Mouse (Mus musculus): ENCODE measurements around the gene Ptprn2. TPM values are rescaled to one million over a fixed set of nuclear protein-coding genes. Genes with fewer than 3 reads are reported as not detected.

The Ptprn2 gene
- polyA plus RNA-seq, 1 experiment from 2014 or later, result 3.5 TPM

DNA sequence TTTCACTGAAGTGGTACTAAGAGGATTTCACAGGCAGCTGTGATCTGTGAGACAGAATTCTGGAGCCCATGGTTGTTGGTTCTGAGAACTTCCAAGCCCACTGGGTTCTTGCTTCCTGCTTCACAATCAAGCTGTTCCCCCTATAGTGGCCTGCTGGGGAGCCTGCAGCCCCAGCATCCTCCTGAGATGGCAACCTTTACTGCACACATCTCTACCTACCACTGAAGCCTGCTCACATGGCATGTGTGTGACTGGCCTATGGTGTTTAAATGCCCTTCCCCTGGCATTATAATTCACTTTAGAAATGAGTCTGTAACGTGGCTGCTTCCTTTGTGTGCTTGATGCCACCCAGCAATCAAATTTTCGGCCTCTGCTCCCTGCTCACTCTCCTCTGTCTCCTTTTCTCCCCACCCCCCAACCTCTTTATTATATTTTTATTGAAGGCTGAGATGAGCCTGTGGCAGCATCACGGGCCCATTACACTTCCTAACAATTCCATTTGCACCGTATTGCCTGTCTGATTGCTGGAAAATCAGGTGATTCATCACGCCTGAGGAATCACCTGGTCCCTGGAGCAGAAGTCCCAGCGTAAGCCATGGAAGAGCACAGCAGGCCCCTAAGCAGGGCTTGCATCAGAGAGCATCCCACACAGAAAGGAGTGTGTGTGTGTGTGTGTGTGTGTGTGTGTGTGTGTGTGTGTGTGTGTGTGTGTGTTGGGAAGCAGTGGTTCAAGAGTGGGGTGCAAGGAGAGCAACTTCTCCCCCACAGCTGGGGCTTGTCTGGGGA is 402.2 kb downstream of the Ptprn2 start:
- no peak overlapping the region for H3K27ac ChIP-seq (ENCODE audit: low read length)
- H3K27me3 ChIP-seq (ENCODE audit: control insufficient read depth, insufficient read depth, low read length), result no peaks in the 10 kb centered on the region
- H3K4me3 ChIP-seq (replicated peaks; ENCODE audit: low read length), result no peak overlapping the region
- no peak for ATAC-seq (ENCODE audit: insufficient read depth, low FRiP score)
- no peaks in the 10 kb centered on the region for H3K9me3 ChIP-seq (replicated peaks; ENCODE audit: control insufficient read depth, low read length)
- H3K4me2 ChIP-seq (ENCODE audit: low read depth, low read length), result no peak overlapping the region
- 66% methylated on average over 6 of the region's 6 CpGs for WGBS
- H3K9ac ChIP-seq (ENCODE audit: low read length), result no peak overlapping the region
- no peaks in the 10 kb centered on the region for H3K36me3 ChIP-seq (ENCODE audit: control insufficient read depth, insufficient read depth, low read length)
- no peaks in the 10 kb centered on the region for H3K4me1 ChIP-seq (ENCODE audit: control insufficient read depth, insufficient read depth, low read length)

DNA sequence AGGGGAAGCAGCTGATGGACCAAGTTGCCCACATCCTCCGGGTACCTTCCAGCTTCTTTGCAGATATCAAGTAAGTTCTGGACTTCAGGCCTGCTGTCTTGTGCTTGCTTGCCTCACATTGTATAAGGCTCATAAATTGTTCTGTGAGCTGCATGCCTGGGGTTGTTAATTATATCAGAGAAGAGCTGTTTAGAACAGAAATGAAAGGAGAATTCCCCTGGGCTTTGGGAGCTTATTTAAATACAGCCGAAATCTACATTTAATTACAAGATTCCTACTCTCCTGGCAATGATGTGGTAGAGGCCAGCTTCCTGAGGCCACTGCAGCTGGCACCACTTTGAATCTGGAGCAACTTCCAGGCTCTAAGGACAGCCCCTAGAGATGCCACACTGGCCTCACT is 403.3 kb downstream of the Ptprn2 start:
- Histone ChIP-seq H3K4me2 (ENCODE audit: low read depth, low read length) (no peak overlapping the region), H3K4me3 (replicated peaks; ENCODE audit: low read length) (no peak overlapping the region), H3K36me3 (ENCODE audit: control insufficient read depth, insufficient read depth, low read length) (no peaks in the 10 kb centered on the region), H3K9ac (ENCODE audit: low read length) (no peak overlapping the region), H3K9me3 (replicated peaks; ENCODE audit: control insufficient read depth, low read length) (no peaks in the 10 kb centered on the region), H3K27me3 (ENCODE audit: control insufficient read depth, insufficient read depth, low read length) (no peaks in the 10 kb centered on the region), H3K27ac (ENCODE audit: low read length) (no peak overlapping the region), H3K4me1 (ENCODE audit: control insufficient read depth, insufficient read depth, low read length) (no peaks in the 10 kb centered on the region)
- ATAC-seq (ENCODE audit: insufficient read depth, low FRiP score), result no peak
- WGBS, result 74% methylated on average over 2 of the region's 2 CpGs

DNA sequence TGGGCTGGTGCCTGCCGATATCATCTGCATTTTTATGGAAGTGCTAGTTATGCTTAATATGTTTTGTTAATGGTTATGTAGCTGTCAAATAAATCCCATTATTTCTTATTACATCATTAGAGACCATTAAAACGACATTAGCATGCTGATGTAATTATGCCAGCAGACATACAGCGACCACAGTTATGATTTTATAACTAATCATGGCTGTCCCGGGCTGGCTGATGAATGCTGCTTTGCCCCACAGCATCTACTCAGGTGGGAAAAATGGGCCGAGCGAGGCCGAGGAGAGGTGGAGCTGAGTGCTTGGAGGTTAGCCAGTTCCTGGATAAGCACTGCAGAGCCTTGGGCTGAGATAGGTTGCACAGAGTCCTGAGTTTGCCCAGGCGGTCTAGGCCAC is 407.1 kb downstream of the Ptprn2 start:
- Histone ChIP-seq H3K9ac (ENCODE audit: low read length) (no peak overlapping the region), H3K27me3 (ENCODE audit: control insufficient read depth, insufficient read depth, low read length) (no peaks in the 10 kb centered on the region), H3K27ac (ENCODE audit: low read length) (no peak overlapping the region), H3K36me3 (ENCODE audit: control insufficient read depth, insufficient read depth, low read length) (no peaks in the 10 kb centered on the region), H3K4me3 (replicated peaks; ENCODE audit: low read length) (no peak overlapping the region), H3K4me2 (ENCODE audit: low read depth, low read length) (no peak overlapping the region), H3K9me3 (replicated peaks; ENCODE audit: control insufficient read depth, low read length) (no peaks in the 10 kb centered on the region), H3K4me1 (ENCODE audit: control insufficient read depth, insufficient read depth, low read length) (no peaks in the 10 kb centered on the region)
- no peak for ATAC-seq (ENCODE audit: insufficient read depth, low FRiP score)
- WGBS, result 77% methylated on average over 8 of the region's 8 CpGs

DNA sequence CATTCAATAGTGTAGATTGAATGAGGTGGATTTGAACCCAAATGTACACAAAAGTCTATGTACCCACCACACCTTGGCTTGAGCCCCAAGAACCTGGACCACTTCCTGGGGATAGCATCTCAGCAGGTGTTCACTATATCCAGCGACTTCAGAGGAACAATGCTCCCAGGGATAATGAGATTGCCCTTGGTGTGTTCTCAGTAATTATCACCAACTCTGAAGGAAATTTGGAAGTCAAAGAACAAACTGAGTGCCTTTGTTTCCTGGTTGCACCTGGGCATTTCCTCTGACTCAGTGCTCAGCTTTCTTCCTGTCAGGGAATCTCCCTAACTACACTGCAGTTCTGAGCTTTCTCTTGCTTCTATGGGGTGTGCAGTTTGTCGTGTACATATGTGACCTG is 411.1 kb downstream of the Ptprn2 start:
- Histone ChIP-seq H3K9me3 (replicated peaks; ENCODE audit: control insufficient read depth, low read length) (no peaks in the 10 kb centered on the region), H3K27ac (ENCODE audit: low read length) (no peak overlapping the region), H3K27me3 (ENCODE audit: control insufficient read depth, insufficient read depth, low read length) (no peaks in the 10 kb centered on the region), H3K4me3 (replicated peaks; ENCODE audit: low read length) (no peak overlapping the region), H3K9ac (ENCODE audit: low read length) (no peak overlapping the region), H3K36me3 (ENCODE audit: control insufficient read depth, insufficient read depth, low read length) (no peaks in the 10 kb centered on the region), H3K4me1 (ENCODE audit: control insufficient read depth, insufficient read depth, low read length) (no peaks in the 10 kb centered on the region), H3K4me2 (ENCODE audit: low read depth, low read length) (no peak overlapping the region)
- no peak for ATAC-seq (ENCODE audit: insufficient read depth, low FRiP score)
- WGBS, result 43% methylated on average over 2 of the region's 2 CpGs

DNA sequence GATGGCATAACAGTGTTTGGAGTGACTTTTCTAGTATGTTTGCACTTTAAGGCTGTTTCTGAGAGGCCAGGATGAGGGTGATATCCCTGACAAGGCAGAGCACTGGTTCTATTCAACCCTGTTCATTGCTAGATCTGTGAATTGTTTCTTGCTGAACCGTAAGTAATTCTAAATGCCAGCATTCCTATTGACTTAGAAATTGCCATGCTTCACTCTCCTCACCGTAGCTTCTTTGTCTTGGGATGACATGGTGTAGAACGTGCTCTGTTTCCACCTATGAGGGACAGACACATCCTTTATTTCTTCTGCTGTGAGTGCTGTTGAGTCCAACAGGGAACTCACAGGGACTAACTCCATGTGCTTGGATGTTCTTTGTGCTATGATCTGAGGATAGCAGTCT is 416.3 kb downstream of the Ptprn2 start:
- no peaks in the 10 kb centered on the region for H3K36me3 ChIP-seq (ENCODE audit: control insufficient read depth, insufficient read depth, low read length)
- H3K9ac ChIP-seq (ENCODE audit: low read length), result no peak overlapping the region
- 83% methylated on average over 3 of the region's 3 CpGs for WGBS
- H3K4me2 ChIP-seq (ENCODE audit: low read depth, low read length), result no peak overlapping the region
- no peaks in the 10 kb centered on the region for H3K9me3 ChIP-seq (replicated peaks; ENCODE audit: control insufficient read depth, low read length)
- H3K4me1 ChIP-seq (ENCODE audit: control insufficient read depth, insufficient read depth, low read length), result no peaks in the 10 kb centered on the region
- ATAC-seq (ENCODE audit: insufficient read depth, low FRiP score), result no peak
- no peaks in the 10 kb centered on the region for H3K27me3 ChIP-seq (ENCODE audit: control insufficient read depth, insufficient read depth, low read length)
- no peak overlapping the region for H3K4me3 ChIP-seq (replicated peaks; ENCODE audit: low read length)
- no peak overlapping the region for H3K27ac ChIP-seq (ENCODE audit: low read length)

DNA sequence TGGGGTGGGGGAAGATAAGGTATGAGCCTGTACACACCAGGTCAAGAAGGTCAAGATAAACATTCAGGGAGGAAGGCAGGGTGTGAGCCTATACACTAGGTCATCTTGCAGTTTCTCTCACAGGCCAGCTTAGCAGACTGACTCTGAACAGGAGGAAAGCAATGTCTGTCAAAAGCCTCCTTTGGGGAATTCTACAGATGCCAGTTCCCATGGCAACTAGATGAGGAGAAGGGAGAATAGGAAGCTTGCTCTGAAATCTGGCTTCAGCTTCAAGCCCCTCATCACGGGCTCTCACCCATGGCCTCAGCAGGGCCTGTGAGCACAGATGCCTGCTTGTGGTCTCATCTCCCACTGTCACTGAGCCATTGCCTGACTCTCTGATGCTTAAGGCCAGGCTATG is 421.9 kb downstream of the Ptprn2 start:
- H3K9ac ChIP-seq (ENCODE audit: low read length), result no peak overlapping the region
- H3K4me1 ChIP-seq (ENCODE audit: control insufficient read depth, insufficient read depth, low read length), result no peaks in the 10 kb centered on the region
- no peak for ATAC-seq (ENCODE audit: insufficient read depth, low FRiP score)
- H3K4me2 ChIP-seq (ENCODE audit: low read depth, low read length), result no peak overlapping the region
- 23% methylated on average over 1 of the region's 1 CpGs for WGBS
- H3K36me3 ChIP-seq (ENCODE audit: control insufficient read depth, insufficient read depth, low read length), result no peaks in the 10 kb centered on the region
- no peak overlapping the region for H3K4me3 ChIP-seq (replicated peaks; ENCODE audit: low read length)
- H3K27me3 ChIP-seq (ENCODE audit: control insufficient read depth, insufficient read depth, low read length), result no peaks in the 10 kb centered on the region
- H3K27ac ChIP-seq (ENCODE audit: low read length), result no peak overlapping the region
- no peaks in the 10 kb centered on the region for H3K9me3 ChIP-seq (replicated peaks; ENCODE audit: control insufficient read depth, low read length)

DNA sequence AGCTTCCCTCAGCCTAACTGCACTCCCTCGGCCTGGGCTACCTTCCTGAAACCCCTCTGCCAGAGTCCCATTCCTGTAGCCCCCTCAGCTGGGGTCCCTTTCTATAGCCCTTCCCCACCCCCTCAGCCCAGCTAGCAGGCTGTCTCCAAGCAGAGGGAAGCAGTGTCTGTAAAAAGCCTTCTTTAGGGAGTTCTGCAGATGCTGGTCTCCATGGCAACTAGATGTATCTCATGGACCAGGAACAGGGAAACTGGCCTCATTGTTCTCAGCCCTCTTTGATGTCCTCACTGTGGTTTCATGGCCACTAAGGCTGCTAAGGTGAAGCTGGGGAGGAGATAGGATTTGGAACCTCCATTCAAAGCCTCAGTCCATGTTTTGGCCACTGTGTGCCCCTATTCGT is 423.1 kb downstream of the Ptprn2 start:
- no peaks in the 10 kb centered on the region for H3K9me3 ChIP-seq (replicated peaks; ENCODE audit: control insufficient read depth, low read length)
- H3K9ac ChIP-seq (ENCODE audit: low read length), result no peak overlapping the region
- H3K27ac ChIP-seq (ENCODE audit: low read length), result no peak overlapping the region
- H3K4me2 ChIP-seq (ENCODE audit: low read depth, low read length), result no peak overlapping the region
- H3K27me3 ChIP-seq (ENCODE audit: control insufficient read depth, insufficient read depth, low read length), result no peaks in the 10 kb centered on the region
- 69% methylated on average over 2 of the region's 2 CpGs for WGBS
- H3K36me3 ChIP-seq (ENCODE audit: control insufficient read depth, insufficient read depth, low read length), result no peaks in the 10 kb centered on the region
- no peak for ATAC-seq (ENCODE audit: insufficient read depth, low FRiP score)
- H3K4me1 ChIP-seq (ENCODE audit: control insufficient read depth, insufficient read depth, low read length), result no peaks in the 10 kb centered on the region
- H3K4me3 ChIP-seq (replicated peaks; ENCODE audit: low read length), result no peak overlapping the region

DNA sequence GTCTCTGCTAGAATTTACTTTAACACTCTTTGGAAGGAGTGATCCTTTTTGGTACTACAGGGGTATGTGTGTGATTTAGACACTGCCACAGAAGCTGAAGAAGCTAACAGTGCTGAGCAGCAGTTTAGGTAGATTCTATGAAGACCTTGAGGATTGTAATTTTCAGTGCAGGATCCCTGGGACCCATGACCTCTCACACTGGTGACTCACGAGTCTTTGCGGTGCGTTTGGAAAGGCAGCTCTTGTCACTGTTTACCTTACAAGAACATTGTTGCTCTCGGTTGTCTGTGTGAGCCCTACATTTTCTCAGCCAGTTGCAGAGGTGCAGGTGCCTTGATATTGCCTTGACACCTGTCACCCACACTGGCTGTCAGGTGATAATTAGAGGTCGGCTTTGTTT is 431.3 kb downstream of the Ptprn2 start:
- WGBS, result 28% methylated on average over 5 of the region's 5 CpGs
- H3K4me1 ChIP-seq (ENCODE audit: control insufficient read depth, insufficient read depth, low read length), result no peaks in the 10 kb centered on the region
- no peak overlapping the region for H3K4me2 ChIP-seq (ENCODE audit: low read depth, low read length)
- no peaks in the 10 kb centered on the region for H3K27me3 ChIP-seq (ENCODE audit: control insufficient read depth, insufficient read depth, low read length)
- ATAC-seq (ENCODE audit: insufficient read depth, low FRiP score), result no peak
- H3K9ac ChIP-seq (ENCODE audit: low read length), result no peak overlapping the region
- no peaks in the 10 kb centered on the region for H3K9me3 ChIP-seq (replicated peaks; ENCODE audit: control insufficient read depth, low read length)
- no peak overlapping the region for H3K4me3 ChIP-seq (replicated peaks; ENCODE audit: low read length)
- no peaks in the 10 kb centered on the region for H3K36me3 ChIP-seq (ENCODE audit: control insufficient read depth, insufficient read depth, low read length)
- H3K27ac ChIP-seq (ENCODE audit: low read length), result no peak overlapping the region

DNA sequence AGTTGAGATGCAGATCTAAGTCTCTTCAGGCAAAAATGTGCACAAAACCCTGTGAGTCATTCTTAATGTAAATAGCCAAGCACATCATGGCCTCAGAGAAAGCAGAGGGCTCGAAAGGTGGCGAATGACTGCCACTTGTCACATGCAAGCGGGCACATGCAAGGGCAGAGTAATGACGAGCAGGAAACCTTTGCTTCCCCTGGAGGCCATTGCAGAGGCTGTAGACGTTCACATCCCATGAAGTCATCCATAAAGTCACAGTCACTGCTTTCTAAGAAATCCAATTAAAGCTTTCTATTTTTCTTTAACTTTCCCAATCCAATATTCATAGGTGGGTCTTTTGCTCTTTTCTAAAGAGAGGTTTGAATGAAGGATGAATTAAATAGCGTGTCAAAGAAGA is 433.7 kb downstream of the Ptprn2 start:
- ATAC-seq (ENCODE audit: insufficient read depth, low FRiP score), result no peak

More for the DNA sequence above, 433.7 kb downstream of the Ptprn2 start:
- Histone ChIP-seq H3K36me3 (ENCODE audit: control insufficient read depth, insufficient read depth, low read length) (no peaks in the 10 kb centered on the region), H3K4me1 (ENCODE audit: control insufficient read depth, insufficient read depth, low read length) (no peaks in the 10 kb centered on the region), H3K9me3 (replicated peaks; ENCODE audit: control insufficient read depth, low read length) (no peaks in the 10 kb centered on the region), H3K4me2 (ENCODE audit: low read depth, low read length) (no peak overlapping the region), H3K27me3 (ENCODE audit: control insufficient read depth, insufficient read depth, low read length) (no peaks in the 10 kb centered on the region), H3K9ac (ENCODE audit: low read length) (no peak overlapping the region), H3K4me3 (replicated peaks; ENCODE audit: low read length) (no peak overlapping the region), H3K27ac (ENCODE audit: low read length) (no peak overlapping the region)
- 72% methylated on average over 6 of the region's 6 CpGs for WGBS
